Mouse (Mus musculus) cerebellum, adult 11 months (tissue): ENCODE data around the gene Cobl.

Experiments used
- DNase-seq: peaks from one replicate; pipeline ENCODE4 v3.0.0; 2022

Gene Cobl

GRCm38 (mm10) chr11:12208574-12208973 is 256.2 kb downstream of the Cobl start:
- no peak for DNase-seq

GRCm38 (mm10) chr11:12205201-12206161 is 259.3 kb downstream of the Cobl start:
- no peak for DNase-seq

GRCm38 (mm10) chr11:12199441-12199840 is 265.3 kb downstream of the Cobl start:
- DNase-seq = peak; percentile 9

GRCm38 (mm10) chr11:12198700-12199349 is 265.9 kb downstream of the Cobl start:
- DNase-seq = peak; percentile 5

GRCm38 (mm10) chr11:12198017-12198416 is 266.7 kb downstream of the Cobl start:
- no peak for DNase-seq

GRCm38 (mm10) chr11:12197542-12197941 is 267.2 kb downstream of the Cobl start:
- DNase-seq = no peak

GRCm38 (mm10) chr11:12195390-12195789 is 269.4 kb downstream of the Cobl start:
- DNase-seq = no peak

- DNase-seq = no peak
These were observed 271.4 kb downstream of the Cobl start for GRCm38 (mm10) chr11:12193369-12193768.

GRCm38 (mm10) chr11:12191386-12191785 is 273.4 kb downstream of the Cobl start:
- DNase-seq = peak; percentile 5

GRCm38 (mm10) chr11:12190417-12190816 is 274.3 kb downstream of the Cobl start:
- DNase-seq = no peak
